Mouse (Mus musculus) forebrain, embryonic 14.5 days (tissue): Measurements from ENCODE around the gene Cstl1. TPM values are rescaled to one million over a fixed set of nuclear protein-coding genes. Genes with fewer than 3 reads are reported as not detected.

Experiments
- ATAC-seq: fragments of 200-750 bp; cut with Nextera tagmentation; 2 replicates; pipeline ENCODE4 v1.8.0; 2017; ENCODE audit warnings: mild to moderate bottlenecking, moderate library complexity
- DNase-seq: peaks from one replicate; pipeline ENCODE4 v3.0.0-alpha.2; 2015; ENCODE audit warnings: low spot score
- H3K27ac ChIP-seq: fragments of 300-500 bp; sonication (generic); 2 replicates; pipeline ENCODE4 v1.5.1; 2014; ENCODE audit warnings: low read depth, mild to moderate bottlenecking, control low read depth, low read length, moderate library complexity
- H3K27me3 ChIP-seq: fragments of 300-500 bp; sonication (generic); replicated peaks from 2 replicates; pipeline ENCODE4 v1.6.1; 2014; ENCODE audit warnings: low read length, control low read depth, mixed read lengths; ENCODE audit not compliant: control insufficient read depth, insufficient read depth
- H3K36me3 ChIP-seq: fragments of 300-500 bp; sonication (generic); 2 replicates; pipeline ENCODE4 v1.6.1; 2014; ENCODE audit warnings: low read length, control low read depth; ENCODE audit not compliant: control insufficient read depth, insufficient read depth
- H3K4me1 ChIP-seq: fragments of 300-500 bp; sonication (generic); 2 replicates; pipeline ENCODE4 v1.6.1; 2014; ENCODE audit warnings: antibody characterized with exemption, low read length, control low read depth; ENCODE audit not compliant: control insufficient read depth, insufficient read depth
- H3K4me2 ChIP-seq: fragments of 300-500 bp; sonication (generic); 2 replicates; pipeline ENCODE4 v1.6.1; 2014; ENCODE audit warnings: mild to moderate bottlenecking, control low read depth, low read length
- H3K4me3 ChIP-seq: fragments of 300-500 bp; sonication (generic); 2 replicates; pipeline ENCODE4 v1.5.1; 2014; ENCODE audit warnings: low read depth, low read length, control low read depth
- H3K9ac ChIP-seq: fragments of 300-500 bp; sonication (generic); 2 replicates; pipeline ENCODE4 v1.6.1; 2014; ENCODE audit warnings: mild to moderate bottlenecking, low read length, control low read depth, moderate library complexity
- H3K9me3 ChIP-seq: fragments of 300-500 bp; sonication (generic); replicated peaks from 2 replicates; pipeline ENCODE4 v1.6.1; 2016; ENCODE audit warnings: low read length, control low read depth, mixed read lengths; ENCODE audit not compliant: control insufficient read depth
- WGBS: fragments of 180-500 bp; shearing (Covaris S2); extraction: QIAGEN DNeasy Blood & Tissue Kit; methylation state at CpG from one replicate; pipeline ENCODE4 v1.1.7; 2014; 5-methylcytosine and 5-hydroxymethylcytosine counted together
- polyA plus RNA-seq: library from polyadenylated mRNA; unstranded; fragments of >200 nt; fragmentation: Nextera tagmentation; extraction: Ambion mirVana; gene quantifications from 2 replicates; pipeline ENCODE4 v1.2.1, GENCODE M21; 2014

The Cstl1 gene
- polyA plus RNA-seq, 1 experiment from 2014 or later = not detected

DNA sequence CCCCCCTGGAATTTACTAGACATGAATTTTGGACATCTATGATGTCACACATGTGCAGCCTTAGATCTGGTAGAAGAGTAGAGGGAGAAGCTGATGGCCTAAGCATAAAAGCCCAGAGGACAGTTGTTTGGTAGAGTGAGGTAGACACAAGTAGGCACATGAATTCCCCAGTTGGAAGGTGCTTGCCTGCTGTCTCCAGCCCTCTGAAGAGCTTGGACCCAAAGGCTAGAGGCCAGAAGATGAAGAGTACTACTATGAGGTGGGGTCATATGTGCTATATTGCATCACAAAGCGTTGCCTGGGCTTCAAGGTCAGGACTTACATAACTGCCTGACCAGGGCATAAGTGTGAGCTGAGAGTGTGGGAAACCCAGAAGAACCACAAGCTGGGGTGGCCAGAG lies 48.3 kb downstream of the Cstl1 start, which contains the start of gene Cst8:
Cst8 (plus strand) TSS at position 301 of the 400 bp plus-strand sequence.
- H3K9me3 ChIP-seq = no peaks in the 10 kb centered on the region
- no peak for ATAC-seq
- DNase-seq = no peak
- H3K27ac ChIP-seq = no peak within 1 kb of the TSS
- no peaks in the 10 kb centered on the region for H3K27me3 ChIP-seq
- no peak within 1 kb of the TSS for H3K9ac ChIP-seq
- 79% methylated on average over 1 of the region's 1 CpGs for WGBS
- H3K4me2 ChIP-seq = no peak within 1 kb of the TSS
- H3K36me3 ChIP-seq = no peaks in the 10 kb centered on the region
- H3K4me1 ChIP-seq = no peaks in the 10 kb centered on the region
- no peak within 1 kb of the TSS for H3K4me3 ChIP-seq

DNA sequence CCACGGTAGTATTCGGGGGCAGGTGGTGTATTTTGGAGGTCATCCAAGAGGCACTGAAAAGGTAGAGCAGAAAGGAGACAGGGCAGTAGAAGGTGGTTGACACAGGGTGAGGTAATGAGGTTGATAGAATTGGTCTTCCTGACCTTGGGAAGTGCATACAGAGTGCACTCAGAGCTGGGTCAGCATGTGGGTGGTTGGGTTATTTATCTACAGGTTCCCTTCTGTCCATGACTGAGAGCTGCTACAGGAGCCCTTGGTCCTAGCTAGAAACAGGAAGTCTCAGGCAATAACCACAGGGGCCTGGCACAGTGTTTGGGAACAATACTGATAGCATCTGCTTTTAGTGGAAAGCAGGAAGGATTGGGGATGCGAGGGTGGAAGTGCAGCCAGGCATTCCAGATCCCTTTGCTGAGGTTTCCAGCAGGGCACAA lies 51.3 kb downstream of the Cstl1 start:
- 66% methylated on average over 3 of the region's 3 CpGs for WGBS
- ATAC-seq = no peak
- Histone ChIP-seq H3K9ac (no peak overlapping the region), H3K4me2 (no peak overlapping the region), H3K27ac (no peak overlapping the region), H3K4me3 (no peak overlapping the region), H3K27me3 (no peaks in the 10 kb centered on the region), H3K4me1 (no peaks in the 10 kb centered on the region), H3K9me3 (no peaks in the 10 kb centered on the region), H3K36me3 (no peaks in the 10 kb centered on the region)
- no peak for DNase-seq

Other genes with a start within 250 kb of the Cstl1 start
- gene Nxt1, start 77.8 kb upstream of the Cstl1 start, polyA plus RNA-seq = 79.0 and 95.2 TPM in 2 replicates
- gene Gzf1, start 69.3 kb upstream of the Cstl1 start, polyA plus RNA-seq = 21.1 and 21.6 TPM in 2 replicates
- gene Napb, start 17.9 kb upstream of the Cstl1 start, polyA plus RNA-seq = 24.6 and 34.7 TPM in 2 replicates
- gene Cst11, start 21.1 kb downstream of the Cstl1 start, polyA plus RNA-seq = not detected in 2 replicates
- not detected in 2 replicates for gene 8030411F24Rik, start 31.7 kb downstream of the Cstl1 start, polyA plus RNA-seq
- gene Cst12, start 39.0 kb downstream of the Cstl1 start, polyA plus RNA-seq = not detected in 2 replicates
- gene Cst8, start 48.4 kb downstream of the Cstl1 start, polyA plus RNA-seq = not detected in 2 replicates
- not detected in 2 replicates for gene Cst13, start 69.7 kb downstream of the Cstl1 start, polyA plus RNA-seq
- not detected in 2 replicates for gene Cst9, start 84.8 kb downstream of the Cstl1 start, polyA plus RNA-seq
- gene 9230104L09Rik, start 114.7 kb downstream of the Cstl1 start, polyA plus RNA-seq = not detected in 2 replicates
- gene Cst3, start 125.3 kb downstream of the Cstl1 start, polyA plus RNA-seq = 547 and 623 TPM in 2 replicates